Mouse (Mus musculus): ENCODE measurements around the gene Nfyb. TPM values are rescaled to one million over a fixed set of nuclear protein-coding genes. Genes with fewer than 3 reads are reported as not detected.
A peak's percentile ranks its signal among the peaks of the same experiment; 100 is the strongest.

Gene Nfyb
- total RNA-seq, 2 experiments from 2014 or later, result 19.4 to 19.6 TPM

DNA sequence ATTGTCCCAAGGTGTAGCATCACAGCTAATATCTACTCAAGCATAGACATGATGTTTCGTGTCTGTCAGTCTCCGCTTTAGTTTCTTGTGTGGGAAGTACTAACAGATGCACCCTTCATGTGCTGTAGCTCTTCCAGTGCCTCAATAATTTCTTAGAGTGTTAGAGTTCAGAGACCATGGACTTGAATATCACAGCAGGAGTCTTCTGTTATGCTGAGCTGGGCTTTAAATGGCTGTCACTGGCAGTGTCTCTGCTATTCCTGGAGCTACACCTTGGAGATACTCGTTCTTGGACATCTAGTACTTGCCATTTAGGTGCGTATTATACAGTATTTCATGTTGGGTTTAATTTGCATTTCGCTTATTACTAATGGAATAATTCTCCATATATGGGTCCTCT, 18.6 kb downstream of the Nfyb start:
- no peak for DNase-seq

GRCm38 (mm10) chr10:82744296-82744695, 19.6 kb downstream of the Nfyb start:
- DNase-seq, result no peak

DNA sequence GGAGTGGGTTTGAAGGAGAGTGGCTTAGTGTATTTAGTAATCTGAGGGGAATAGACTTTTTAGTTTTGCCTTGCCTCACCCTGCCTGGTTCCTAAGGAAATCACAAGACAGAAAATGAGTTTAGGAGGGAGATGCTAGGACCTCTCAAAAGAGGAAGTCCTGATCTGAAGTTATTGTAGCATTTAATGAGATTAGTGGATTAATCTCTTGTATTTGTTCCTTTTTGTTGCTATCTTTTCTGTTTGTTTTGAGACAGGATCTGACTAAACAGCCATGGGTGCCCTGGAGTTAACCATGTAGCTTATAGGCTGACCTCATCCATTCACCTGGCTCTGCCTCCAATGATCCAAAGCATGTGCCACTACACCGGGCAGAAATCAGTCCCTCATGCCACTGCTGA, 21.4 kb downstream of the Nfyb start:
- DNase-seq, result no peak

DNA sequence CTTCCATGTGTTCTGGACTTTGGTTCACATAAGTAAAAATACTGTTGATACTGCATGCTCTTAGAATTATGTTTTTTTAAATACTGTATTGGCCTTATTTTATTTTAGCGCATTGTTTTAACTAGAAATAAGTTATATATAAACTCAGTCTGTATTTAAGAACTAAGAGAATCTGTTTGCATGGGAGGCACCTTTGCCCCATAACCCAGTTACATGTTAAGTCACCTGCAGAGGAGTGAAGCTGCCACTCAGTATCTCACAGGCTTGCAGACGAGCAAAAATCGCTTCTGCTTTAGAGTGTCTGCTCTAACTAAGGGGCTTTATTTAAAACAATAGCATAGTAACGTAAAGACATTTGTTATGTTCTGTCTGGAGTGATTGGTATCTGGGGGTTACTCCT, 22.1 kb downstream of the Nfyb start:
- no peak for DNase-seq

DNA sequence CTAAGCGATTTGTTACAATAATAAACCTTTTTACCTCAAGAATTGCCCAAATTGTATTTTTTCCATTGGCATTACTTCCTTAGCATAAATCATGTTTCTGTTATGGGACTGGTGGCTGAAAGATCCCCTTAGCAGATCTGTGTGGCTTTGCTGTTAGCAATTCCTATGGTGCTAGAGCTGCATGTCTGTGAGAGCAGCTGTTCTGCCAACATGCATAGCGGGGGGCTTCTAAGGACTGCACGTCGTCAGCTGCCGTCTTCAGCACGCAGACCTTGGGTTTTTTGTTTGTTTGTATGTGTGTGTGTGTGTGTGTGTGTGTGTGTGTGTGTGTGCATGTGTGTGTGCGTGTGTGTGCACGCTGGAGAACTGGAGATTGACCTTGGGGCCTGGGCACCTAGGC, 22.6 kb downstream of the Nfyb start:
- no peak for DNase-seq

- peak in 1 of 2 experiments; percentile 25 for DNase-seq
Observed at GRCm38 (mm10) chr10:82699296-82699941, 64.5 kb downstream of the Nfyb start.

GRCm38 (mm10) chr10:82698712-82699261, 65.2 kb downstream of the Nfyb start:
- DNase-seq, result peak; percentile 95 to 98

Other genes with a start within 250 kb of the Nfyb start
- gene 1190007I07Rik, start 140.9 kb downstream of the Nfyb start, total RNA-seq (2021), result 10 to 100 TPM; 23.4 to 26.6 TPM
- gene Tdg, start 134.3 kb downstream of the Nfyb start, total RNA-seq (2021), result 10 to 100 TPM; 30.2 to 31.8 TPM
- gene Glt8d2, start 73.5 kb downstream of the Nfyb start, total RNA-seq (2021), result 1 to 10 TPM; 1.7 to 2.4 TPM
- gene Hcfc2, start 68.0 kb downstream of the Nfyb start, total RNA-seq (2021), result 10 to 100 TPM; 28.5 to 32.5 TPM
- 100 to 1,000 TPM; 103 to 122 TPM for gene Txnrd1, start 69.8 kb upstream of the Nfyb start, total RNA-seq (2021)
- gene Eid3, start 102.5 kb upstream of the Nfyb start, total RNA-seq (2021), result 1 to 10 TPM; 1.9 to 2.5 TPM
- 10 to 100 TPM; 40.8 to 75.4 TPM for gene Chst11, start 221.4 kb upstream of the Nfyb start, total RNA-seq (2021)

All from adrenal gland, postnatal 36 days (tissue).